Mouse (Mus musculus) right cerebral cortex, postnatal 10 days (tissue): ENCODE measurements around the gene Nipal4.

ENCODE experiments used
- DNase-seq, 2 experiments: peaks; one replicate each; pipeline ENCODE4 v3.0.0; 2021; ENCODE audit warnings: low spot score in 2 of 2

The Nipal4 gene

DNA sequence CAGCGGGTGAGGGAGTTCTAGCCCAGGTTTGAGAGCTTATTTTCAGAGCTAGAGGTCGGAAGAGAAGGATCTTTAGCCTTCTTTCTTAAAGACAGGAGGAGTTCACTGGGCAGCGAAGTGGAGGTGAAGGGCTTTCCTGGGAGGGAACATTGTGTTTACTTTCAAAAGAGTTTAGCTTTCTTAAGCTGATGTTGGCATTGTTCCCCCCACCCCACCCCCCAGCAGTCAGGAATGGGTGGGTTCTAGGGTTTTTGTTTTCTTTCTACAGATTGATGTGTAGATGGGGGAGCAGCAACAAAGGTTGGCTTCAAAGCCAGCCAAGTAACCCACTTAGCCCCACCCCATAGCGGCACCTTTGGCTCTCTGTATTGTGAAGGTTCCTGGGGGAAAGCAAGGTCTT is 51.3 kb downstream of the Nipal4 start:
- no peak for DNase-seq

- no peak for DNase-seq
These were observed 52.1 kb downstream of the Nipal4 start for GRCm38 (mm10) chr11:46114221-46114620.

DNA sequence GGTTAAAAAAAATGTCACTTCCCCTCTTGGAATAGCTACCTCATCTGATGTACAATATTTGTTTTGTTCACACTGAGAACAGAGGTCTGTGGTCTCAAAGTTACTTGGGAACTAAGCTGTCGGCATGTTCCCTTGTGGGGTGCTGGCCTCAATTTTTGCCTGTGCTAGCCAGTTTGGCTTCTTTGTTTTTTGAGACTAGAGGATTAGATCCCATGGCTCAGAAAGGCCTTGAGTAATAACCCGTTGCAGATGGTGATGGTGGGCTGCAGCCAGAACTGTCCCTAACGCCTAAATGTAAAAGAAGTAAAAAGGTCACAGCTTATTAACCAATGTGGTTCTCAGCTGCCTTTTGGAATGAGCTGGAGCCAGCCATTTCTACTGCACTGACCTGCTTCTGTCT is 53.1 kb downstream of the Nipal4 start:
- no peak for DNase-seq

DNA sequence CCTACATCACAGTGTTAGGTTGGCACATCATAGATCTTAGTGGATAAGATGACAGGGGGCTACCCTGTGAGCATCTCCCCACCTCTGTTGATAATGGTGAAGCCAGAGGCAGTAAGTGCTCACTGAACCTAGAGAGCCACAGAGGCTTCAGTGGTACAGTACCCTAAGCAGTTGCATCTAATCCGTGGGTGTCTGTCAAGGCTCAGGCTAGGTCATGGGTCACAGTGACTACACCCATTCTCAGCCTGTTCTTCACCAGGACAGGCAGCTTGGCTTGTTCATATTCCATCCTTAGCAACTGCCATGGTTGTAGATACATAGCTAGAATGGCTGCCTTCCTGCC is 55.4 kb downstream of the Nipal4 start:
- DNase-seq, result no peak

DNA sequence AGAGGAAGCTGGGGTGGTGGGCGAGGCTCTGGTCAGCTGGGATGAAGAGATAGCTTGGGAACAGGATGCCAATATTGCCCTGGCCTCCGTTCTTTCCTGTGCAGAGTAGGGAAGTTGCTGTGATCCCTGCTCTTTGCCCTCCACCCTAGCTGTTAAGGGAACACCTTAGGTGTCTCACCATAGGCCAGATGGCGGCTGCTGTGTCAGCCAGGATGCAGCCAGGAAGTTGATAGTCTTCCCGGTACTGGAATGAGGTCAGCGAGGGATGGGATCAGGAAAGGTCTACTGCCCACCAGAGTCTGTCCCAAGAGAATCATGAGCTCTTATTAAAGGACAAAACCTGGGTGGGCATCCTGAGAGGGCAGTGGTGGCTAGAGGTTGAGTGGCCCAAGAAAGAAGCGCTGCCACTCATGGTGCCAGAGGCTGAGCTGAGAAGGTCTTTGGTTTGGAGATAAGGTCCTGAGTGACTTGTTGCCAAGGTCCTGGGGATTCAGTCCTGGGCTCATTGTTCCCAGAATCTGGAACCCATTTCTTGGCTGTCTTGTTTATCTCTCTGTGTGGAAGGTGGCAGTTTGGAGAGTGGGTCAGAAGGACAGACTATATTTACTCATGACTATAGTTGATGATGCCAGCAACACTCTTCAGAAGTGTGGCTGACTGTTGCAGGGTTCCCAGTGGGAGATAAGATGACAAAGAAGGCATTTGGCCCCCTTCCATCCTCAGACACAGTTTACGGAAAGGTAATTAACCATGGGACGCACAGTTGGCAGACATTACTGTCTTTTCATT is 56.0 kb downstream of the Nipal4 start:
- no peak for DNase-seq

DNA sequence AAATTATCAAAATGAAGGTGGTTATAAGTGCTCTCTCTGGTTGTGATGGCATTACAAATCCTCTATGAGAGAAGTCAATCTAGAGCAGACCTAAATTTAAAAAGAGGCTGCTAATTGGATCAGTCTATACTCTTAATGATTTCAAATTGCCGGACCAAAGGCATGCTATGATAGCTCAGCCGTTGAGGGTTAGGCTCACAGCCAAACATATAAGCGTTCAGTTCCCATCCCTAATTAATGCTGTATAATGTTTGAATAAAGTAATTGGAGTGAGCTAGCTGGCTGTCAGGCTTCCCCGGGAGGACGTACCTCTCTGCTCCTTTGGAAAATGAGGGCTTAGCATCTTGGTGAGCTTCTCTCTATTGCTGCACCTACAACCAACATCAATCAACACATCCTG is 57.1 kb downstream of the Nipal4 start:
- DNase-seq, result no peak

GRCm38 (mm10) chr11:46107046-46107445 is 59.3 kb downstream of the Nipal4 start:
- no peak for DNase-seq

DNA sequence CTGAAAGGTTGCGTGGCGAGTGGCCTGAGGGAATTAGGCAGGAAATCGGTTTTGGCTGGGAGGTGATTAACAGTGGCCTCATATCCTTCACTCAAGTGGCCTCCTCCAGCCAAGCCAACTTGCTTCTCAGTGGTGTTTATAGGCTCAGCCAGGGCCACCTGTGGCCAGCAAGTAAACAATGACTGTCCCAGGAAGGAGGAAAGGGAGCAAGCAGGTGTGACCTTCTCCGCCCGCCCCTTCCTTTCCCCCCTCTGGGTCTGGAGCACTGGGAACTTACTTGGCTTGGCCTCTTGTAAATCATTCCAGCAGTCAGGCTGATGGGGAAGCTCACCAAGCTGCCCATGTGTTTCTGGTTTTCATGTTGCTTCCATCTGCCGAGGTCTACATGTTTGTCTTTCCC is 64.2 kb downstream of the Nipal4 start:
- no peak for DNase-seq
